Mouse (Mus musculus) frontal cortex, postnatal 36 days (tissue): ENCODE measurements around the gene Bcl2l14.

ENCODE experiments used
- DNase-seq, 2 experiments: peaks; one replicate each; pipeline ENCODE4 v3.0.0; 2022; ENCODE audit warnings: low spot score in 2 of 2

The Bcl2l14 gene

DNA sequence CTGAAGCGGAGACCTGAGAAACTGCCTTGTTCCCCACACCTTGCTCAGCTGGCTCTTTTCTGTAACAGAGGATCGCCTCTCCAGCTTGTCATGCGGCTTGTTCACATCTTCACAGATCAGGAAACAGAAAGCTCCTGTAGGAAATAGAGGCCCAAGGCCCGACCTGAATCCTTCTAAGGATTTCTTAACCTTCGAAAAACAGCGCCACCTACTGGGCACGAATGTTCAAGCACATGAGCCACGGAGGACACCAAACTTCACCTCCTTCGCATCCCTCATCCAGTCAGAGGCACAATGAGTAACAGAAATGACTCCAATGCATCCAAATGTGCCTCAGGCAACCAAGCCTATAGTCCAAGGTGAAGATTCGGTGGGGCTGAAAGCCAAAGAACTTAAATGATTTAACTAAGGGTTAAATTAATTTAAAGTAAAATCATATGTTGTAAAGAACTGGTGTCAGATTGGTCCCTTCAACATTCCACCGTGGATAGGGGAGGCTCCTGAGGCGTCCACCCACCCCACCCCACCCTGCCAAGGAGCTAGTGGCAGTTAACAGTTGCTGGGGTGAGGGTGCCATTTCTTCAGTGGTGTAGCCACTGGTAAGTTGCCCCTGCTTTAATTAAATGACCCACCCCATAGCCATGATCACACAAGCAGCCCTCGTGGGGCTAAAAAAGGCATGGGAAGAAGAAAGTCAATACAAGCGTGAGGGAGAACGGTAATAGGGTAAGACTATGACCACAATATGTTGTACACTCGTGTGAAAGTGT is 7.0 kb downstream of the Bcl2l14 start:
- DNase-seq = peak; percentile 67 to 72

DNA sequence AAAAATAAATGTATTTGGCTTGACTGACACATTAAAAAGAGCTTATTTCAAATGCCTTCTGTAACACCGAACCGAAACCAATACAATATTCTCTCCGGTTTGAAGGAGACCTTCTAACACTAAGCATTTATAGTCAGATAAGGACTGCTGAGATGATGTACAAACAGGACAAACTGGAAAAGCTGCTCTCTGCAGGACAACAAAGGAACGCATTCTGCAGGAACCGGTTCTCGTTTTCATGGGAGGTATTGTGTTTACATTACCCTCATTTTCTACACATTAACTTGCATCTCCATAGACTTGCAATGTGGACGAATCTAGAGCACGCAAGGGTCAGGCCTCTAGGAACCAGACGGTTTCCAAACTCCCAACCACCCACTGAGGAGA is 7.6 kb downstream of the Bcl2l14 start:
- no peak for DNase-seq

DNA sequence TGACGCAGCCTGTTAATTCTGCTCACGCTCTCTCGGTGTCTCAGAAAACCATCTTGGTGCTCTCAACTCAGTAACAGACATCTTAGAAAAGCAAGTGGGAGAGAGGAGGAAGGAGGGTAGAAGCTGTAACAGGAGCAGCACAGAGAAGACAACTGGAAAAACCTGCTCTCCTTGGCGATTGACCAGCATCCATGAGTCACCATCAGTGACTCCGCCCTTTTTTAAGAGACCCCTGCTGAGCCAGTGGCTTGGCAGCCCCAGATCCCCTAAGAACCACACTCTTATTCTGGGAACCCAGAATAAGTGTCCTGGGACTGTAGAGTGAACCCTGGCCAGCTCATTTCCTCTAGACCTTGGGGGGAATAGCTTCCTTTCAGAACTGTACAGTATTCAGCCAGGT is 11.1 kb downstream of the Bcl2l14 start:
- DNase-seq = no peak

DNA sequence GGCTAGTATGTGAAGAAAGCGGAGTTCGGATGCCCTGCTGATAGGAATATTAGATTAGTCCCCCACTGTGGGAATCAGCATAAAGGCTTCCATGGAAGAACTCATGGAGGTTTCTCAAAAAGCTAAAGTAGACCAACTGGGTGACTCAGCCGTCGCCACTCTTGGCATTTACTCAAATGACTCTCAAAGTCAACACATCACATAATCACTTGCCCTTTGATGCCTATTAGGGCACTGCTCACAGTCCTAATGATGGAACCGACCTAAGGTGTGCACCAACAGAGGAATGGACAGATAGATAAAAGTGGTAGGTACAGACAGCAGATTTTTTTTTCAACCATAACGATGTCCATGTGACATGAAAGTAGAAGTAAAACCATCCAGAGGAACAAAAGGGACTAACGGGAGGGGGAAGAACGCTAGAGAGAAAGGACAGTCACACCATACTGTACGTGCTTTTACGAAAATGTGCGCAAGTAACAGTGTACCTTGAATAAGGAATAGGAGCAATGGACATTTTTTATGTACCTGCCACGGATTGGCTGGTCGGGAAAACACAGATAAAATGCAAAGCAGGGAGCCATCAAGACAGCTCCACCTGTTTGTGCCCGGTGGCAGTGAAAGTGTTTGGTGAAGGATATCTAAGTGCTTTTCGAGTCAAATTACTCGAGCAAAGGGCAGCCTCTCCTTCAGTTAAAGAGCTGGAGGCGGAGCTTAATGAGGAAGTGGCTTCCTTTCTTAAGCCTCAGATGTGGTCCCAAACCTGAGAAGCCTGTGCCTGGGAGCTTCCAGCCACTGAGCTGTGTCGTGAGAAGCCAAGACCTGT is 17.8 kb downstream of the Bcl2l14 start:
- DNase-seq = no peak

DNA sequence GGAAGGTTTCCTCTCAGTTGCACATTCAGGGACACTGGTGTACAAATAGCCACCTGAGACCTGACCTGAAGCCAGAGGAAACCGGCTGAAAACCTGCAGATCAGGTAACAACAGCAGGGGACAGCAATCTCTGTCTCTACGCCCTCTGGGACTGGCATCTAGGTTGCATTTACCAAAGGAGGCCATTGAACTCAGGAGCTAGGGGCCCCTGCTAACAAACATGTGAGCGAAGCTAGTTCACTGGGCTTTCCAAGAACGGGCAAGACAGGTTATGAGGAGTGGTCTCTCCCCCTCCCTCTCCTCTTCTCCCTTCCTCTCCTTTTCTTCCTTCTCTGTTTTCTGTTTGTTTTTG is 18.4 kb downstream of the Bcl2l14 start:
- DNase-seq = no peak

DNA sequence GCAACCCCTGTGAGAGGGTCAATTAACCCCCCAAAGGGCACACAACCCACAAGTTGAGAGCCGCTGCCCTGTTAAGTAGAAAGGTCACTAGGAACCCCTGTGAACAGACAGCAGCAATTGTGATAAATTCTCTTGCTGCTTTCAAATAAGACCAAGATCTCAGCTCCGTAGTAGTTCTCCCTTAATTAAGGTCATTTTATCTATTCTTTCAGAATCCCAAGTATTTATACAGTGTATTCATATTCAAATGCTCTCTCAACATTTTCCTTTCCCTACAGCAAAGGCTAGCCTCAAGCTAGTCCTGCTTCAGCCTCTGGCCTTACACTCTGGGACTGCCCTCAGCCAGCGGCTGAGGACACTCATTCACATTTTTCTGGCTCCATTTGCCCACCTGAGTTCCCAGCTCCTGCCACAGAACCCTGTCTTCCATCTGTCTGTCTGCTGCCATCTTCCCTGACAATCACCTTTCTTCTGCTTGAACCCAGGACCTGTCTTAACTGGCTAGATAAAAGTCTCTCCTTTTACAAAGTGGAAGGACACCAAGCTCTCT is 20.5 kb downstream of the Bcl2l14 start:
- DNase-seq = no peak

DNA sequence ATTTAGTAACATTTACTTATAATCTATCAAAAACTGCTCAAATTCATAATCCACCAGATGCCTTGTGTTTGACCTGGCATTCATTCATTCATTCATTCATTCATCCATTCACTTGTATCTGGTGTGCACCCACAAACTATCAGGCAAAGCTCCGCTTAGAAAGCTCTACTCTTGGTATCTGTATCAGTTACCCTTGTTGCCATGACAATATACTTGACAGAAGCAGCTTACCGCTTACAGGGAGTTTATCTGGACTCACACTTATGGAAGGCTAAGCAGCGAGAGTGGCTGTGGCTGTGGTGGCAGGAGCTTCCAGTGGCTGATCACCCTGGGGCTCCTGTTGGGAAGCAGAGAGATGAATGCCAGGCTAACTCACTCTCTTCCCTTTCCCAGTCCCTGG is 21.8 kb downstream of the Bcl2l14 start:
- no peak for DNase-seq

DNA sequence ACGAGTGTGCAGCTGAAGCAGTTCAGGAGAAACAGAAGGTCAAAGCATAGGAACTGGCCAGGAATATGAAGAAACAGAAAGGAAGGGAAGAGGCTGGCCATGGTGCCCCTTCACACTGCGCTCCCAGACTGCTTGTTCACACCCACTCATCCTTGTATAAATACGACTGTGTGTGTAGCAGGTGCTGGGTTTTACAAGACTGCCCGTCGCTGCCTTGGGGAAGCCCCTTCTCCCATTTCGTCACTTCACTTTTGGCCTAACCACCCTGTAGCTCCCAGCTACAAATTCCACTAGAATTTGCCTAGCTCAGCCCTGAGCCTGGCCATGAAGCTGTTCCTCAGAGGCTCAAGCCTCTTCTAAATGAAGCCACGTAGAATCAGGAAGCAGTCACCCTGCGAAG is 24.3 kb downstream of the Bcl2l14 start:
- no peak for DNase-seq

DNA sequence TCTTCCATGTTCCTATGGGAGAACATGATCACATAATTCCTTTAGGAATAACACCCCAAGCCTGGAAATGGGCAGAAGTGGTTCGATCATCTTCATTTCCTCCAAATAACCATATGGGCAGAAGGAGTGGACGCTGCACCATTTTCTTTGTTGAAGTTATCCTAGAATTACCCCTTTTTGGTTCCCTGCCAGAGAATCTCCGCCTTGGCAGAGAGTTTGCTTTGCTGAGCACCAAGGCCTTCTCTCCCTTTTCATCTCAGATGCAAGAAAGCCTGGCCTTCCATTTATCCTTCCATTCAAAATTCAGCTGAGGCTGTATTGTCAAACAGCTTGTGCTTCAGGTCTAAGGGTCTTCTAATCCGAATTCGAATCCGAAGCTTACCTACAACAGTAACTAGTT is 25.8 kb downstream of the Bcl2l14 start:
- no peak for DNase-seq

DNA sequence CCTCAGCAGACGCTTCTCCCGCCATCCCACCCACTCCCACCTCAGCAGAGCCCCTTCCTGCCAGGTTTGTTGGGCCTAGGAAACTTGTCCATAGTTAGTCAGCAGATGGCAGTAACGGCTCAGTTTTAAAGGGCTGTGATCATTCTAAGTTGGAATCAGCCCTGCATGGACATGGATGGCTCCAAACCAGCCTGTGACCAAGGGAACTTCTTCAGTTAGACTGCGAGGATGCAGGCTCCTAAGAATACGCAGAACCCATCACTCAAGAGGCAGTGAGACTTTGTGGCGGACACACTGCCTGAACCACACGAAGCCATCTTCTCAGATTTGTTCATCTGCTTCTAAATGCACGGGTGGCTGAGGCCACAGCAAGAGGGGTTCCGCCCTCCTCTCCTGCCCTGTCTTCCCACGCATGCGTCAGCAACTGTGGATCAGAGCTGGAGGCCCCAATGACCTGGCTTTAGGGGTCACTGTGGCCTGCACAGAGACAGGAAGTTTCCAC is 29.1 kb downstream of the Bcl2l14 start:
- DNase-seq = peak; percentile 63 to 78

DNA sequence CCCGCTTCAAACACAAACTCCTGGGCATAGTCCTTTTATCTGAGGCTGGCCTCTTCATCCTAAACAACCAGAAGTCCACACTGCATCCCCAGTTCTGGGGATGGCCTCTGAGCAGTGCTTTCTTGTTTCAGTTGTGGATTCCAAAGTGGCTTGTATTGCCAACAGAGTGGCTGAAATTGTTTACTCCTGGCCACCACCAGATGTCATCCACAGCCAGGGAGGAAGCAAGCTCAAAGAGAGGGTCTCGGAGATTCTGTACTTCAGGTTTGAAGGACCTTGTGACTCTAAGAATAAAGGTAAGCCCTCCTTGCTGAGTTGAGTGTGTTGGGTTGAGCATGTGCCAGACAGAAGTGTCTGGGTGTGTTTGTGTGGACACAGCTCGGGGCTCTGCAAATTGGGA is 31.0 kb downstream of the Bcl2l14 start:
- no peak for DNase-seq

DNA sequence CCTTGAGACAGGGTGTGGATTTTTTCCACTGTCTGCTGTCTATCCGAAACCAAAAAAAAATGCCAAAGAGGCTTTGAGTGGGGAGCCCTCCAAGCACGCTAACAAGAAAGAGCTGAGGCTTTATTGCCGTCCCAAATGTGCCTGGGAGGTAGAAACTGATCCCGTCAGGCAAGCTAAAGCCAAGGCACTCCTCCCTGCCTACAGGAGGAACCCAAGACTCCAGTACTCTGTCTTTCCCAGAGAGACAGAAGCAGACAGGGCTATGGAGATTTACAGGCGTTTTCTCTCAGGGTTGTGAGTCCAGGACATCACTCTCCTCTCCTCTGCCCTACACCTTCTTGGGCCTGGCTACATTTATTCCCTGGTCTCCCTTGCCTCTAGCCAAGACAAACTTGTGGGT is 32.3 kb downstream of the Bcl2l14 start:
- DNase-seq = no peak

DNA sequence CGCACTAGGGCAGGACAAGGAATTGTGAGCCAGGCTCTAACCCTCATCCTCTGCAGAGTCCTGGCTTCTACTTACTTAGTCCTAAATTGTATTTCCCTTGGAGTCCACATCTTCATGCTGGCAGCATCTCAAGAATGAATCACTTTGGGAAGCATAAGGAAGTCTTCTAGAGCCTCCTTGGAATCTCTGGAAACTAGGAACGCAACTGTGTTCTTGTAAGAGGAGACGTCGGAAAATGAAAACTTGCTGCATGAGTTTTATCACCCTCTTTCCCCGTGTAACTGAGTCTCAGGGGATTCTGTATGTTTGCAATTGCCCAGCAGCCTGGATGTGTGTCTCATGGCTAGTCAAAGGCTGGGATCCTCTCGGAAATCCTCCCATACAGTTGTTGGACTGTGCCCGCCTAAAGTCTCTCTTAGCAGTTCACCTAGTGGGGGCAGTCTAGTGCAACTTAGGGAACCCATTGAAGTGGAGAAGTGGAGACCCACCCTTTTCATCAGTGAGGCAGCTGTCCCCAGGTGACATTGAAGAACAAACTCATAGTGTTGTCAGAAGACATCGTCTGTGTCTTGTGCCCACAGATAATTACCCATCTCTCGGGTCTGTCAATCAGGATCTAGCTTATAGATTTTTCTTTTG is 34.2 kb downstream of the Bcl2l14 start:
- DNase-seq = no peak

DNA sequence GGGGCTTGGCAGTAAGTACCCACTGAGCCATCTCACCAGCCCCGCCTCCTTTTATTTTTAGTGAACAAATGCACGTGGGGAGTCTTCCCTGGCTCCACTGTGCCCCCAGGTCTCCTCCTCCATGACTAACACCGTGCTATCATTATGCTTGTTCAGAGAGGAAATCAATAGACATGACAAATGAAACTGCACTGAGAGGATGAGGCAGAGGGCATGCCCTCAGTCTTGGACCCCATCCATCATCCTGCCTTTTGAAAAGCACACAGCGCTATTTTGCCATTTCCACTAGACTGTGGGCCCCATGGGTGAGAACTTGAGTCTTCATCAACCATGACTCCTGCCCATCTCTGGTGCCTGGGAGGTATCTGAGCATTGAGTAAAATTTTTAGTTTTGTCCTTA is 35.5 kb downstream of the Bcl2l14 start:
- DNase-seq = no peak

DNA sequence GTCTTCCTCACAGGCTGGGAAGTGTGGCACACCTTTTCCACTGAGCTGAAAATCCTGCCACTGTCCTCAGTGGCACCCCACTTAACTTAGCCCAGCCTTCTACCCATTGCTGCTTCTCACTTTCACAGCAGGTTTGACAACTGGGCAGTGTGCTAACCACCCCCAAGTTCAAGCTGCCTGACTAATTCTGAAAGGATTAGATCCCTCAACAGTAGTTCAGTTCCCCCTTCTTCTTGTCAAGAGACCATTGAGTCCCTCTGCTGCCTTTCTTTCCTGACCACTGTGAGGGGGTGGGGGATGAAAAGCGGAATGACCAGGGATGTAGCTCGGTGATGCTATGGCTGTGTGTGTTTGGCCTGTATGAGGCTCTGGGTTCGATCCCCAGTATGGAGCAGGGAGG is 37.2 kb downstream of the Bcl2l14 start:
- no peak for DNase-seq

DNA sequence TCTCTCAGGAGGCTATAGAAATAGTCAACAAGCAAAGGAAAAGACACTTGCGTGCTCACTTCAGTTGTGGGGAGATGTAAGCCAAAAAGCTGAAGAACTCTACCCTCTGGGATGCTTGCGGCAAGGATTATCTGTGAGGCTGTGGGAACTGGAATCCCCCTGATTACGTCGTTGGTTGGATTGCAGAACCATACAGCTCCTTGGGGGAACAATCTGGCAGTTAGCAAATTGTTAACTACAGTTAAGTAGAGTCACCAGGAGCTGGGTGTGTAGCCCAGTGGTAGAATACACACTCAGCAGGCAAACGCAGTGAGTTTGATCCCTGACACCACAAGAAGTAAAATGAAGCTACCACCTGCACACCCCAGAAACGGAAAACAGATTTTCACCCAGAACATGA is 37.9 kb downstream of the Bcl2l14 start:
- DNase-seq = no peak

DNA sequence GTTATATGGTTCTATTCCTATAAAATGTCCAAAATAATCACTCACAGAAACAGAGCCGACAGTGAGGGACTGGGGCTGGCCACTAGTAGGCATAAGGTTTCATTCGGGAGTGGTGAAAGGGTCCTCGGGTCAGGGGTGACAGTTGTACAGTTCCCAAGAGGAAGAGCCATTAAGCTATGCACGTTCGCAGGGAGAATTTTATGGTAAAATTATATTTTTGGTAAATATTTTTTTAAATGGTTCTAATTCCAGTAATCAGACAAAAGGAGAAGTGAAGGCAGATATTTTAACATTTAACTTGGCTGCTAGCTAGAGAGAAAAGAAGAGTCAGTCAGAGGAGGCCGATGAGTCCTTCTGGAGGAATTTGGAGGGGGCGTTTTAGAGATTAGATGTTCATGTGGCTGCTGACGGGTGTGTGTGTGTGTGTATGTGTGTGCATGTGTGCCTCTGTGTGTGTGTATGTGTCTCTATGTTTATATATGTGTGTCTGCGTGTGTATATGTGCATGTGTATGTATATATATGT is 38.8 kb downstream of the Bcl2l14 start:
- no peak for DNase-seq

DNA sequence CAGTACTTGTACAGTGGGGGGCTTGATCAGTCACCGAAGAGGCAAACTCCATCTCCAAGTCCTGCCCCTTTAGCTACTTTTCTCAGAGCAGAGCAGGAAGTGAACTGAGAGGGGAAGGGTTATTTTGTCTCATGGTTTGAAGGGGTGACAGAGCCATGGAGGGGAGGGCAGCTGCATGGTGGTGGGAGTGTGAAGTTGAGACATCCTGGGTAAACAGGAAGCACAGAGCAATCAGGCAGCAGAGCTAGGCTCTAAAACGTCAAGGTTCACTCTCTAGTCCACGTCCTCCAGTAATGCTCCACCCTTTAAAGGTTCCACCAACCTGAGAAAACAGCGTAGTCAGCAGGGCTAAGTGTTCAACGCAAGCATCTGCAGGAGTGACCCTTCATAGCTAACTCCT is 40.8 kb downstream of the Bcl2l14 start:
- DNase-seq = no peak

DNA sequence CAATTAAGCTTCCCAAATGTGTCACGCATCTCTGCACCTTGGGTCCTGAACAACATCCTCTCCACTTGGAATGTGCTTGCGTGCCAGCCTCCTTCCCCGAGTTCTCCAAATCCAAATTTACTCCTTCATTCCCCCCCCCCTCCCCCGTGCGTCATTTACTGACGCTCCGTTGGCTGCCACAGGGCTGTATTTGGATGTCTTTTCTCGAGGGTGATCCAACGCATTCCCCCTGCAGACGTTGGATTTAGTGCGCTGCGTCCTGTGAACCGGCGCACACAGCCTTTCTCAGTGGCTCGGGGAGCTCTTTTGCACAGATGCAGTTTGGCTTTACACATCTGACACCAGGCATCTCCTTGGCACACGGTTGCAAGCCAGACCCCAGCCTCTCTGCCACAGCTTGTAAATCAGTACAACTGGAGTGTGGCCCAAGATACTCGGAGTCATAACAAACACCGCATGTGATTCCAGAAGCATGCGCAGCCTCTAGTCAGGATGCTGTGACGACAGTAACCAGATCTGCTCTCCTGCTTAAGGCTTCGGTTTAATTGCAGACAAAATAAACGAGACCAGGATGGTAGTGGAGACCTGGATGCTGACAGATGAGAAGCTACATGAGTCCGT is 43.4 kb downstream of the Bcl2l14 start:
- peak; percentile 47 to 64 for DNase-seq

DNA sequence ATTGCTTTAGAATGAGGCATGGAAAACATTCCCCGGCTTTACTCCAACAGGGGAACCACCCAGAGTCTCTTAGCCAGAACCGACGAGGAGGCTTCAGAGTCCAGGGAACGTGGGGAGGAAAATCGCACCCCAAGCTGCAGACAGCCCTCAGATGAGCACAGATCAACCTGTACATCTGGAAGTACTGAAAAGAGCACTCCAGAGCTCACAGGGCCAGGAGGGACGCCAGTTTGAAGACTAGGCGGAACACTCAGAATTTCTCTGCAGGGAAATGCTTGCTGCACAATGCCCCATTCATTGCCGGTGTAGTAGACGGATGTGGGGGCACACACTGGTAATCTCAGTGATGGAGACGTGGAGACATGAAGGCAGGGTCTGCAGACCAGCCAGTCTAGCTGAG is 43.9 kb downstream of the Bcl2l14 start:
- peak in 1 of 2 experiments; percentile 15 for DNase-seq

DNA sequence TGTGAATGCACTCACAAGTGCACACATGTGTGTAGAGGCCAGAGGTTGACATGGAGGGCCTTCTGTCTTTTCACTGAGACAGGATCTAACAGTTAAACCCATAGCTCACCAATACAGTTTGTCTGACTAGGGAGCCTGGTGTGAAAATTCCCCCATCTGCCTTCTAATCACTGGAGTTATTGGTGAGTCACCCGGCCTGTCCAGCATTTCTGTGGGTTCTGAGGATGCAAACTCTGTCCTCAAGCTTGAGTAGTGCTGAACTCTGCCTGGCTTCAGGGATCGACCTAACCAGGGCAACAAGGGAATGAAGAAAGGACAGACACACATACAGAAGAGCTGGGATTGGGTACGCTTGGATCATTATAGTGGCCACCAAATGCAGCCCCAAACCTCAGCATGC is 45.6 kb downstream of the Bcl2l14 start:
- no peak for DNase-seq

DNA sequence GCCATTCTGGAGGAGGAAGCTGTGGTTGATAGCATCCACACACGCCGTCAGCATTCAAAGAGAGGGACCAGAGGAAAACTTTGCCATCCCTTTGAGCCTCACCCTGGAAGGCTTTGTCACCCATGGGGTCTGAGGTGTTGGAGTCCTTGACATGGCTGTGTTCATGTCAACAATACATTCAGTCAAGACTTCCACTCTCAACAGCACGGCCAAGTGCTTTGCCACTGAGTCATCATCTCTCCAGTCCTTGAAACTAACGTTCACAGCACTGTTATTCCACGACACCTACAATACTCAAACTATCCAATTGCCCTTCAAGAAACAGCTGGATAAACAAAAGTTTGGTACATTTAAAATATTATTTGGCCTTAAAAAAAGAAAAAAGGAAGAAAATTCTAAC is 46.1 kb downstream of the Bcl2l14 start:
- no peak for DNase-seq
